Mouse (Mus musculus) intestine, embryonic 14.5 days (tissue): Measurements from ENCODE around the gene Bud13. TPM values are rescaled to one million over a fixed set of nuclear protein-coding genes. Genes with fewer than 3 reads are reported as not detected.

Experiments
- ATAC-seq: fragments of 200-750 bp; cut with Nextera tagmentation; replicated peaks from 2 replicates; pipeline ENCODE4 v1.8.0; 2017; ENCODE audit warnings: low read depth, moderate number of reproducible peaks, moderate TSS enrichment, moderate library complexity; ENCODE audit not compliant: low FRiP score, low TSS enrichment
- DNase-seq: peaks from one replicate; pipeline ENCODE4 v3.0.0-alpha.2; 2018; ENCODE audit warnings: low spot score
- H3K27ac ChIP-seq: fragments of 300-500 bp; sonication (generic); 2 replicates; pipeline ENCODE4 v1.5.1; 2014; ENCODE audit warnings: low read depth, mild to moderate bottlenecking, control low read depth
- H3K27me3 ChIP-seq: fragments of 300-500 bp; sonication (generic); replicated peaks from 2 replicates; pipeline ENCODE4 v1.6.1; 2014; ENCODE audit warnings: low read length, control low read depth; ENCODE audit not compliant: control insufficient read depth, insufficient read depth
- H3K36me3 ChIP-seq: fragments of 300-500 bp; sonication (generic); 2 replicates; pipeline ENCODE4 v1.6.1; 2014; ENCODE audit warnings: low read length, control low read depth; ENCODE audit not compliant: control insufficient read depth, insufficient read depth
- H3K4me1 ChIP-seq: fragments of 300-500 bp; sonication (generic); replicated peaks from 2 replicates; pipeline ENCODE4 v1.6.1; 2014; ENCODE audit warnings: low read length, control low read depth, mixed read lengths; ENCODE audit not compliant: control insufficient read depth, insufficient read depth
- H3K4me2 ChIP-seq: fragments of 300-500 bp; sonication (generic); 2 replicates; pipeline ENCODE4 v1.6.1; 2014; ENCODE audit warnings: low read length
- H3K4me3 ChIP-seq: fragments of 300-500 bp; sonication (generic); 2 replicates; pipeline ENCODE4 v1.5.1; 2014; ENCODE audit warnings: low read depth, low read length, control low read depth, mixed read lengths
- H3K9ac ChIP-seq: fragments of 300-500 bp; sonication (generic); 2 replicates; pipeline ENCODE4 v1.6.1; 2014; ENCODE audit warnings: mild to moderate bottlenecking, low read length
- H3K9me3 ChIP-seq: fragments of 300-500 bp; sonication (generic); 2 replicates; pipeline ENCODE4 v1.6.1; 2016; ENCODE audit warnings: low read length, control low read depth; ENCODE audit not compliant: control insufficient read depth
- whole genome bisulfite sequencing: fragments of 180-500 bp; shearing (Covaris S2); extraction: QIAGEN DNeasy Blood & Tissue Kit; methylation state at CpG from one replicate; pipeline ENCODE4 v1.1.7; 2014; 5-methylcytosine and 5-hydroxymethylcytosine counted together
- polyA plus RNA-seq: library from polyadenylated mRNA; unstranded; fragments of >200 nt; fragmentation: Nextera tagmentation; extraction: Ambion mirVana; gene quantifications from 2 replicates; pipeline ENCODE4 v1.2.1, GENCODE M21; 2014

Gene Bud13
- polyA plus RNA-seq, 1 experiment from 2014 or later, result 25.1 TPM

DNA sequence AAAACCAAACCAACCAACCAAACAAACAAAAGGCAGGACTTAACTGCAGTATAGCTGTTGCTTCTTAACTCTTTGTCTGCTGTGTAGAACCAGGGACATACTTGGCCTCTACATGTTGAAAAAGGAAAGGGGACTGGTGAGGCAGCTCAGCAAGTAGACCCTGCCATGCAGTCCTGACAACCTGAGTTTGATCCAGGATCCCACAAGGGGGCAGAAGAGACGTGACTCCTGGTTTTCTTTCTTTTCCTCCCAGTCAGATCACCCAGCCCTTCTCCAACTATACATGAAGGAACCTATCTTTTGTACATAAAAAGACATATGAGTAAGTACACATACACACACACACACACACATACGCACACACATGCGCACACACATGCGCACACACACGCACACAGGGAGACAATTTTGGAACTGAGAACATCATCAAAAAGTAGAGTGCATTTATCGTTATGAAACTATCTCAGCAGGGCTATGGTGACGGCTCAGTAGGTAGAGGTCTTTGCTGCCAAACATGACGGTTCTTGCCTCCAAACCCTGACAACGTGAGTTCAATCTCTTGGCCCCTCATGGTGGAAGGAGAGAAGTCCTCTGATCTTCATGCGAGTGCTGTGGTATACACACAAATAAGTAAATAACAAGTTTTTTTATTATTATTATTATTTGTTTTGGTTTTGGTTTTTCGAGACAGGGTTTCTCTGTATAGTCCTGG lies 44.0 kb downstream of the Bud13 start:
- Histone ChIP-seq H3K36me3 (no peaks in the 10 kb centered on the region), H3K27me3 (no peaks in the 10 kb centered on the region), H3K27ac (no peak overlapping the region), H3K4me1 (peaks cover 7% of the 10 kb centered on the region; the same call in 1 of the 2 replicates), H3K9me3 (no peaks in the 10 kb centered on the region), H3K4me3 (no peak overlapping the region), H3K4me2 (no peak overlapping the region), H3K9ac (no peak overlapping the region)
- ATAC-seq, result no peak
- no peak for DNase-seq
- WGBS, result 91% methylated on average over 11 of the region's 11 CpGs

DNA sequence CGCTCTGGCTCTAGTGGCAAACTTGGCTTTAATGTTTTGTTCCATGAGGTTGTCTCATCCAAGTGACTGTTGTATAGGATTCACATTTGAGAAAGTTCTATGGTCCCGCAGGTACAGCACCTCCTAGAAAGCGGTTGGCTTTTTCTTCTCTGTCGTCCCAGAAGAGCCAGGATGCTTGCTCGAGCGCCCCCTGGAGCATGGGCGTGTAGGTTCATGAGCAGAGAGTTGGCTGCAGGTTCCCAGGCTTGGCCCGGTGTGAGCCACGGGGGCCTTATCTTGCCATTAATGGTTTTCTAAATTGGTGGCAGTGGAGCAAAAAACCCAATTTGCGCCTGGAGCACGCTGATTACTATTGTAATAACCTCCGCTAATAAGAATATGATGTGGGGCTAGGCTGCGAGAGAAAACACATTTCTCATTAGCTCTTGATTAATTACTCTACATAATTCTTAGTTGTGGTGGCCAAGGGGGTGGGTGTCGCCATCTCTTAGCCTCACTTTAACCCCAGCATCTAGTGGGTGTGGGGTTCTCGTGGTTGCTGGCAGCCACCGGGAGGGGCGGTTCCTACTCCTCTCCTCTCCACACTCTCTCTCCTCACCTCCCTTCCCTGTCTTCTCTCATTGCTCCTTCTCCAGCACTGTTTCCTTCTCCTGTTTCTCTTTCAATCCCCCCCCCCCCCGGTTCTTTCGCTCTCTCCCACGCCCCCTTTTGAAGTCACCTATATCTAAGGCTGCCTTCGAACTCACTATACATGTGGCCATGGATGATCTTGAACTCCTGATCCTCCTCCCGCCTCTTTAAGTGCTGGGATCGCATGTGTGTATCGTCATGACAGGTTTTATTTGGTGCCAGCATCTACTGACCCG lies 45.1 kb downstream of the Bud13 start:
- DNase-seq (no peak), ATAC-seq (no peak)
- Histone ChIP-seq H3K9me3 (no peaks in the 10 kb centered on the region), H3K36me3 (no peaks in the 10 kb centered on the region), H3K4me2 (peak overlapping the region; percentile 62), H3K27me3 (no peaks in the 10 kb centered on the region), H3K27ac (no peak overlapping the region; the same call in 1 of the 2 replicates), H3K4me3 (peak overlapping the region; percentile 25; the same call in 1 of the 2 replicates), H3K4me1 (peaks cover 7% of the 10 kb centered on the region; the same call in 1 of the 2 replicates), H3K9ac (peak overlapping the region; percentile 56)
- WGBS, result 74% methylated on average over 25 of the region's 25 CpGs

DNA sequence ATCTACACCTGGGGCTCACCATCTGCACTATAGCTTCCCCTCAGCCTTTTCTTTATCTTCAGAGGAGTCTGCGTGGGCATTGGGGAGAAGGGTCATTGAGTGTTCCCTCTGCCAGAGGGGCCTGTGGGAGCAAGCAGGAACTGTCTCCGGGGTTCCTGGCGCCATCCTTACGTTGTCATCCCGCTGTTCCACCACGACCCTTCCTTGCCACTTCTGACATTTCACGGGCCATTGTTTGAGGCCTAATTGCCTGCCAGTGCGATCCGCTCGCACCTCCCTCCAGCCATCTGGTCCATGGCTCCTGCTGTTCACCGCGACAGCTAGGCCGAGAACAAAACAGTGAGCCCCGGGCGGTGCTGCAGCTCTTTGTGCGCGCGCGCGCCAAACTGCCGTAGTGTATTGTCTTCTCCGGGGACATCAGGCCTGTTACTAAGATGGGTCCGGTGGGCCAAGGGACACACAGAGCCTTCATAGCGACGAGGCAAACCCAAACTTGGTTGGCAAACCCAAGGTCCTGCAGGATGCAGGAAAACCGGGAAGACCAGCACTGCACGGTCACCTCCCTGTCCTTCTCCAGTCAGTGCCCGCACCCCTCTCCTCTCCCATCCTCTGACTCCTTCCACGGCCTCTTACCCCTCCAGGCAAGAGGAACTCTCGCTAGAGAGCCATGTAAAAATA lies 45.9 kb downstream of the Bud13 start:
- Histone ChIP-seq H3K36me3 (no peaks in the 10 kb centered on the region), H3K27ac (peak overlapping the region; percentile 54), H3K9ac (peak overlapping the region; percentile 56), H3K4me3 (peak overlapping the region; percentile 25), H3K9me3 (no peaks in the 10 kb centered on the region), H3K4me1 (peaks cover 7% of the 10 kb centered on the region; the same call in 1 of the 2 replicates), H3K4me2 (peak overlapping the region; percentile 62), H3K27me3 (no peaks in the 10 kb centered on the region)
- WGBS, result 7% methylated on average over 30 of the region's 30 CpGs
- ATAC-seq, result peak; percentile 42; the same call in 1 of the 2 replicates
- DNase-seq, result peak; percentile 82

DNA sequence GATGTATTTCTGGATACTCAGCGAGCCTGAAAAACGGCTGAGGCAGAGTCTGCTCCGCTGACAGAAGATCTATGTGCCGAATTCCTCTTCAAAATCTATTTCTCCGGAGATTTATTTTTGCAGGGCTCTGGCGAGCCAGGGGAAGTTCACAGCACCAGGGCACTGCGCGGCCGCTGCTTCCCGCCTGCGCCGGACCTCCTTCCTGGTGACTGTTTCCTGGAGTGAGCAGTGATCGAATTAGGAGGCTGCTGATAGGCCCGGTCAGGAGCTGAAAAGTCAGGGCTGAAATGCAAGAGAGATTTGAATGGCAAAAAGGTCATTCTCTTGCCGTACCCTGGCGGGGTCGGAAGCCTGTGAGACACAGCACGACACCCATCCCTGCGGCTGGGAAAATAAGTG lies 46.4 kb downstream of the Bud13 start:
- H3K27ac ChIP-seq, result peak overlapping the region; percentile 54; the same call in 1 of the 2 replicates
- ATAC-seq (peak; percentile 69), DNase-seq (peak; percentile 76)
- peak overlapping the region; percentile 62 for H3K4me2 ChIP-seq
- no peaks in the 10 kb centered on the region for H3K27me3 ChIP-seq
- H3K9me3 ChIP-seq, result no peaks in the 10 kb centered on the region
- no peaks in the 10 kb centered on the region for H3K36me3 ChIP-seq
- peak overlapping the region; percentile 25 for H3K4me3 ChIP-seq
- H3K9ac ChIP-seq, result peak overlapping the region; percentile 56
- peaks cover 7% of the 10 kb centered on the region; the same call in 1 of the 2 replicates for H3K4me1 ChIP-seq
- 4% methylated on average over 19 of the region's 19 CpGs for WGBS

DNA sequence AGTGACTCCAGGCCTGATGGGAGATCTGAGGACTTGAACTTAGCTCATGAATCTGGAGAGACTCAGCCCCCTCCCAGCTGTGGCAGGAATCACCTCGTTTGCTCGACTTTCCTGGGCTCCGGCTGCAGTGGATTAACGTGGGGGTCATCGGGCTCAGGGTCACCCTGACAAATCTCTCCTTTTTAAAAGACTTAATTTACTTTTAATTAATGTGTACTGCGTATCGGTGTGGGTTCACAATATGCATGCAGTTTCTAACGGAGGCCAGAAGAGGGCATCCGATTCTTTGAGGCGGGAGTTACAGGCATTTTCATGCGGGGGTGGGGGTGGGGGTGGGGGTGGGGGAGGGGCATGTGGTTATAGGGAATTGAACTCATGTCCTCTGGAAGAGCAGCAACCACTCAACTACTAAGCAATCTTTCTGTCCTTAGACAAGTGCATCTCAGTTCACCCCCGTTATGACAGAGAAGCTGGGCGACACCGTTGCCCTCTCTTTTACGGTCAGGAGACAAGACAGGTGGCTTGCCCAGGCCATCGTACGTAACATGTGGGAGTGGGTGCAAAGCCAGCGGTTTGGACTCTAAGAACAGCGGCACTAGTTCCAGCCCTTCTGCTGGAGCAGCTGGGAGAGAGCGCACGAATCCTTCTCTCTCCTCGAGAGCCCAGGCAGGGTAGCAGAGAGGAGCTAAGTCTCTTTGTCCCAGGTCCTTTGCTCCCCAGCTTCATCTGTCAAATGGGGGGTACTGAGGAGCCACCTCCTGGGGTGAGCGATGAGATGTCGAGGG lies 47.2 kb downstream of the Bud13 start:
- no peak overlapping the region for H3K4me3 ChIP-seq
- no peak overlapping the region for H3K27ac ChIP-seq
- 32% methylated on average over 24 of the region's 24 CpGs for WGBS
- H3K4me2 ChIP-seq, result peak overlapping the region; percentile 62
- DNase-seq (no peak), ATAC-seq (0 out of 2 replicates have a peak, but pooled peaks have one; percentile 7)
- H3K9me3 ChIP-seq, result no peaks in the 10 kb centered on the region
- H3K4me1 ChIP-seq, result peaks cover 7% of the 10 kb centered on the region; the same call in 1 of the 2 replicates
- H3K36me3 ChIP-seq, result no peaks in the 10 kb centered on the region
- H3K27me3 ChIP-seq, result no peaks in the 10 kb centered on the region
- no peak overlapping the region for H3K9ac ChIP-seq

DNA sequence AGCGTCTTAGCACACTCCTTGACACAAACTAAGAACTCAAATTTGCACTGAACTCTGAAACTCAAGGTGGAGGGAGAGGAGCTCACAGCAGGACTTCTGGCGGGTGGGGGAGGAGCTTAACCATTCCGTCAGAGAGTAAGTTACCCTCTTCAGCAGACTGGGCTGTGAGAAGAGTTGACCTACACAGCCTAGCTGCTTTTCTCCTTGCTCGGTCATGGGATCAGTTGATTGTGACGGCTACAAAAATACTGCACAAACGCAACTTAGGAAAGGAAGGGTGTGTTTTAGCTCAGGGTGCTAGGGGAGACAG lies 47.7 kb downstream of the Bud13 start:
- H3K27me3 ChIP-seq, result 0 out of 2 replicates have a peak, but pooled peaks cover 3% of the 10 kb centered on the region
- H3K9ac ChIP-seq, result no peak overlapping the region
- no peak overlapping the region for H3K4me2 ChIP-seq
- DNase-seq, result no peak
- no peak for ATAC-seq
- H3K27ac ChIP-seq, result no peak overlapping the region
- H3K9me3 ChIP-seq, result no peaks in the 10 kb centered on the region
- 54% methylated on average over 6 of the region's 6 CpGs for WGBS
- no peaks in the 10 kb centered on the region for H3K36me3 ChIP-seq
- H3K4me3 ChIP-seq, result no peak overlapping the region
- peaks cover 7% of the 10 kb centered on the region; the same call in 1 of the 2 replicates for H3K4me1 ChIP-seq

DNA sequence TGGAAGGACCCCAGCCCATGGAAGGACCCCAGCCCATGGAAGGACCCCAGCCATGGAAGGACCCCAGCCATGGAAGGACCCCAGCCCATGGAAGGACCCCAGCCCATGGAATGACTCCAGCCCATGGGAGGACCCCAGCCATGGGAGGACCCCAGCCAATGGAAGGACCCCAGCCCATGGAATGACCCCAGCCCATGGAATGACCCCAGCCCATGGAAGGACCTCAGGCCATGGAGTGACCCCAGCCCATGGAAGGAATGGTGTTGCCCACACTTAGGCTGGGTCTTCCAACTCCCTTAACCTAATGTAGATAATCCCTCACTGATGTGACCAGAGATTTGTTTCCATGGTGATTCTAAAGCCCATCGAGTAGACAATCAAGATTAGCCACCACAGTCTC lies 48.5 kb downstream of the Bud13 start:
- ATAC-seq (no peak), DNase-seq (no peak)
- Histone ChIP-seq H3K9ac (no peak overlapping the region), H3K36me3 (no peaks in the 10 kb centered on the region), H3K4me1 (peaks cover 7% of the 10 kb centered on the region; the same call in 1 of the 2 replicates), H3K4me2 (no peak overlapping the region), H3K27me3 (0 out of 2 replicates have a peak, but pooled peaks cover 3% of the 10 kb centered on the region), H3K4me3 (no peak overlapping the region), H3K9me3 (no peaks in the 10 kb centered on the region), H3K27ac (no peak overlapping the region)
- WGBS, result 83% methylated on average over 1 of the region's 1 CpGs
